Mouse (Mus musculus) adrenal gland, postnatal 36 days (tissue): ENCODE measurements around the gene Dync1i2. TPM values are rescaled to one million over a fixed set of nuclear protein-coding genes. Genes with fewer than 3 reads are reported as not detected.

Source experiments
- DNase-seq, 2 experiments: peaks; one replicate each; pipeline ENCODE4 v3.0.0; 2021; ENCODE audit warnings: mixed read lengths in 1 of 2
- long read RNA-seq, 2 experiments: library from polyadenylated mRNA; stranded (forward); transcript quantifications; one replicate each; pipeline ENCODE4 v2.0.0; 2021; ENCODE audit warnings: borderline sequencing depth in 2 of 2
- total RNA-seq, 2 experiments: library from RNA; stranded (reverse); gene quantifications; 2 replicates each; pipeline ENCODE4 v1.2.3; 2021

The Dync1i2 gene
- total RNA-seq, result 10 to 100 TPM; 89.3 to 97.1 TPM
- long read RNA-seq, experiment 1, transcript Dync1i2-204 (16 exons, 2,466 nt), result minor isoform, 16 of 110 reads
- long read RNA-seq, experiment 1, transcript Dync1i2-201 (16 exons, 2,631 nt), result major isoform, 32 of 110 reads
- long read RNA-seq, experiment 1, partial matches to known transcripts, result 53 of 110 reads
- long read RNA-seq, experiment 1, other reads (novel, unspliced or antisense), result 7 of 110 reads
- long read RNA-seq, experiment 2, transcript Dync1i2-204 (16 exons, 2,466 nt), result minor isoform, 7 of 27 reads
- long read RNA-seq, experiment 2, transcript Dync1i2-201 (16 exons, 2,631 nt), result major isoform, 9 of 27 reads
- long read RNA-seq, experiment 2, partial matches to known transcripts, result 6 of 27 reads
- long read RNA-seq, experiment 2, other reads (novel, unspliced or antisense), result 1 of 27 reads

DNA sequence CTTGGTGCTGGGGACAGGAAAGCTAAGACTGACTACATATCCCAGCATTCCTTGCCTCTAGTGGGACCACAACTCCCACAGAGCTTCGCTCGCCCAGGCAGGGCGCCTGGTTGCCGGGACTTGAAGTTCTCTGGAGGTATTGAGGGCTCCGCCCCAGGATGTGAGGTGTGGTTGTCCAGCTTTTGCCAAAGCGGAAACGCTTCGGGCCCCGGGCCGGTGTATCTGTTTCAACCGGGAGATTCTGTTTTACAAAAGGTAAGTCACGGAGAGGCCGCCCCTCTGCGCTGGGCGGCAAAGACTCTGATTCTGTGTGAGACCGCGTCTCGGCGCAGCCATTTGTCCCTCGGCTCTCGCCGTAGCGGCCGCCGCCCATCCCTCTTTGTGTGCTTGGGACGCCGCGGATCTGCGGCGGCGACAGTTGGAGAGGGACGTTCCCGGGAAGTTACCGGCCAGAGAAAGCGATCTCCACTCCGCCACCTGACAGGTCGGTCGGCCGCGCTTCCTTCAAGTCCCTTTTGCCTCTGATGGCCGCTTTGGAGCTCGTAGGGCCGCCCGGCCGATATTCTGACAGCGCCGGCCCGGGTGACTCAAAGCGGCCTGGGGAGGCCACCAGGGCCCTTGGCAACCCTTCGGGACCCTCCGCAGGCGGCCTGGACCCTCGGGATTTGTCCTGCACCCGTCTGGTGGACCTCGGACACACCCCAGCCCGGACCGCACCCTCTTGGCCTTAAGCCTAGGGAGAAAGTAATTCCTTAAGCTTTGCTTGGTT lies at the start of gene Dync1i2:
Gene Dync1i2 (plus strand): TSS at position 116 of the 769 bp plus-strand sequence.
- DNase-seq, result peak; percentile 92 to 93

DNA sequence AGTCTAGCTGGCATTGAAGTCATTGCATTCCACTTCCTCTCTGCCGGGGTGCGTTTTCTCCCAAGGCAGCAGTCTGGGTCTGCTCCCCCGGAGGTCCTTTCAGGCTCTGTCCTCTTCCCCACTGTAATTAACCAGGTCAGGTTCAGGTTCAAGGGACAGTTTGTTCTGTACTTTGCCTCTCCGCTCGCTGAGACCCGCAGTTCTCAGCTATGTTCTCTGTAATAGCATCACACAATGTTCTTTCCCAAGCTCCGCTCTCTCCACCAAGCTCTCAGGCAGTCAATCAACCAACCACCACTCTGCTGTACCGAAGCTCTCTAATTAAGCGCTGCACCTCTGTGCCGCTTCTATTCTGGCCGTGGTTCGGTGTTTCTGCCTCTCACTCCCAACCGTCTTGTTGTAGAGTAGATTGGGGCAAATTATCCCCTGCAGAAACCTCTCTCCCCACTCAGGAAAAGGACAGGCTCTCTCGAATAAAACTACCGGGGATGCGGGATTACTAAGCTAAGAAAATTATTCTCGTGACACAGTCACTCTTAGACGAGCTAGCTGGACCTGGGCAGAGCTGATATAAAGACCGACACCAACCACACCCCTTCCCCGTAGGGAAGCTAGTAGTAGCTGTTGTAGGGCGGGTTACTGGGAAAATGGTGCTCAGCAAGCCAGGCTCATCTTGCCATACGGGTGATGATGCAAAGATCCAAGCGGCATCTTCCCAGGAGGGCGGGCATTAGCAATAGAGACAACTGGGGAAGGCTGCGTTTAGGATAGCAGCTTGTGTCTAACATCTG lies 48.5 kb upstream of the Dync1i2 start:
- no peak for DNase-seq

DNA sequence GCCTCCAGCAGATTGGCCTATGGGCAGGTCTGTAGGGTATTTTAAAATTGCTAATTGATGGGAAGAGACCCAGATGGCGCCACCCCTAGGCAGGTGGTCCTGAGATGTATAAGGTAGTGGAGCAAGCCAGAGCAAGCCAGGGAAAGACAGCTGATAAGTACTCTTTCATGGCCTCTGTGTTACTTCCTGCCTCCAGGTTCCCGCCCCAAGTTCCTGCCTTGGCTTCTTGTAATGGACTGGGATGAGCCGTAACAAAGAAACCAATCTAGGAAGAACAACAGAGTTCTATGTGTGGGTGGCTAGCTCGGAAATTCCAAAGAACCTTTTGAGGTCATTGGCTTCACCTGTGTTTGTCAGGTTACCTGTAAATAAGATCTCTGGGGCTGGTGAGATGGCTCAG lies 44.3 kb upstream of the Dync1i2 start:
- no peak for DNase-seq

DNA sequence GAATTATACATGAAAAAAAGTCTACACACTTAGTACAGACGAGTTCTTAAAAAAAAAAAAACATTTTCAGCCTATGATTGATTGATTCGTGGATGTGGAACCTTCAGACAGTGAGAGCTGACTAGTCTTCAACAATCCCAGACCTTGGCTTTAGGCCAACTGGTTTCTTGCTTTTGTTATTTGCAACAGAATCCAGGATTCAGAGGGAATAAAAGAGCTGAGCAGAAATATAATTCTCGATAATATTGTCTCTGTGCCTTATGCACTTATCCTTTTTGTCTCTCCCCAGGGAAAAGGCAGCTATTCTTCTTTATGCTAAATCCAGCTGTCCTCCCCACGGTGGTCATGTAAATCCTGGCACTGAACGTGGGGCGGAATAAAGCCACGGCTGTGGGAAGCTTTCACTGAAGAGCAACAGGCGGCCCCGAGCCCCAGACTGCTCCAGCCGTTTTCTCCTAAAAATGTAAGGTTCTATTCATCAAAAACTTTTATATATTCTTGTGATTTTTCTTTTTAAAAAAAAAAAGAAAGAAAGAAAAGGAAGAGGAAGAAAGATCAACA lies 43.0 kb upstream of the Dync1i2 start:
- peak in 1 of 2 experiments; percentile 6 for DNase-seq

DNA sequence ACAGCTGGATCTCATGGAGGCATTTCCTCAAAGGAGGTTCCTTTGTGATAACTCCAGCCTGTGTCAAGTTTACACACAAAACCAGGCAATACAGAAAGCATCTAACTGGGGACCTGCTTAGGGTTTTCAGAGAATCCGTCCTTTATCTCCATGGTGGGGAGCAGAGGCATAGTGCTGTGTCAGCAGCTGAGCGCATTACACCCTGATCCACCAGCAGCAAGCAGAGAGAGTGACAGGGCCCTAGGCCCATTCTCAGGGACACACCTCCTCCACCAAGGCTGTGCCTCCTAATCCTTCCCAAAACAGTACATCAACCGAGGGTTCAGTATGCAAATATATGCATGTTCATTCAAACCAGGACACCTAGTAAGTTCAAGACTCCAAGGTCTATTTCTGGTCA lies 38.5 kb upstream of the Dync1i2 start:
- no peak for DNase-seq

DNA sequence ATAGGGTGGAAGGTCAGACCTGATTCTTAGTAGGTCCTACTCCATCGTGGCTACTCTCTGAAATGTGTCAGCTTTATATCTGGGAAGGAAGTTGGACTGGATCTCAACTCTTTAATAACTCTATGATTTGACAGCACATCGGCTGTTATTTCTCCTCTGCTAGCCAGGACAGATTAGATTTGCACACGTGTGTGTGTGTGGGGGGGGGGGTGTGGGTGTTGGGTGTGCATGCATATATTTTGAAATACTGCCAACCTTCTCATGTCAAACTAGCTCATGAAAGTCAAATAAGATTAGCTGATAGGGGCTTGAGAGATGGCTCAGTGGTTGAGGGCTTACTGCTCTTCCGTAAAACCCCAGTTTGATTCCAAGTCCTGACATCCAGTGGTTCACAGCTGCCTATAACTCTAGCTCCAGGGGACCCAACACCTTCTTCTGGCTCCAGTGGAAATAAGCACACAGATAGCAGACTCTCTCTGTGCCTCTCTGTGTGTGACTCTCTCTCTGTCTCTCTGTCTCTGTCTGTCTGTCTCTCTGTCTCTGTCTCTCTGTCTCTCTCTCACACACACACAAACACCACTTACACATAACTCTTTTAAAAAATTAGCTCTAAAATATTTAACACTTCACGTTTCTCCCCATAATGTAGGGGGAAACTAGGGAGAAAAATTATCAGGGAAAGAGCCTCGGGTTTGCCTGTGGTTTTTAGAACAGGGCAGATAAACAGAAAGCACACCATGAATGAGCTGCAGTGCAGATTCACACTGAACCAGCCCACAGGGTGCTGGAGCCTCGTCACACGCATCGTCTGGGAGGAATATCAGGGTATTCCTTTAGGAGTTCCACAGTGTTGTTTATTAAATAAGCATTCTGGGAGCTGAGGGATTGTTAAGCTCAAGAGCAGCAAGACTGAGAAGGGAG lies 34.9 kb upstream of the Dync1i2 start:
- DNase-seq, result no peak

DNA sequence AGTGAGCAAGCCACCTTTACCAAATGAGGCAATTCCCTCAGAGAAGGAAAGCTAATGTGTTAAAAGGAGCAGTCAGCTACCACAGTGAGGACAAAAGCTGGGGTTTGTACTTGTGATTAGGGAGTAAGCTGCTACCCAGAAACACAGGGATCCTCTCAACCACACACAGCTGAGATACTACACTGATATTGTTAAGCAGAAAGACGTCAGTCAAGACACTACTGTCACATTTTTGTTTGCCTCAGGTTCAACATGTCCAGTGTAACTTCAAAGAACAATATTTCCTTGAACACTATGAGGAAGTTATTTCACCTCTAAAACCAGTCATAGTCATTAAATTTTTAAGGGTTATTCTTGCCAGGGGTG lies 34.3 kb upstream of the Dync1i2 start:
- no peak for DNase-seq

DNA sequence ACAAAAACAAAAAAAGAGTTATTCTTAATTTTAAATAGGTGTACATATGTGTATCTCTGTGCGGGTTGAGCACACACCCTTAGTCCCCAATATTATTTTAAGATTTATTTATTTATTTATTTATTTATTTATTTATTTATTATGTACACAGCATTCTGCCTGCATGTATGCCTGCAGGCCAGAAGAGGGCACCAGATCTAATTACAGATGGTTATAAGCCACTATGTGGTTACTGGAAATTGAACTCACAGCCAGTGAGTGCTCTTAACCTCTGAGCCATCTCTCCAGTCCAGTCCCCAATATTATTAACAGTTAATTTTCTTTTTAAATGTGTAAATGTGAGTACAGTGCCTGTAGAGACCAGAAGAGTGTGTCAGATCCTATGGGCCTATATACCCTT lies 33.7 kb upstream of the Dync1i2 start:
- no peak for DNase-seq

DNA sequence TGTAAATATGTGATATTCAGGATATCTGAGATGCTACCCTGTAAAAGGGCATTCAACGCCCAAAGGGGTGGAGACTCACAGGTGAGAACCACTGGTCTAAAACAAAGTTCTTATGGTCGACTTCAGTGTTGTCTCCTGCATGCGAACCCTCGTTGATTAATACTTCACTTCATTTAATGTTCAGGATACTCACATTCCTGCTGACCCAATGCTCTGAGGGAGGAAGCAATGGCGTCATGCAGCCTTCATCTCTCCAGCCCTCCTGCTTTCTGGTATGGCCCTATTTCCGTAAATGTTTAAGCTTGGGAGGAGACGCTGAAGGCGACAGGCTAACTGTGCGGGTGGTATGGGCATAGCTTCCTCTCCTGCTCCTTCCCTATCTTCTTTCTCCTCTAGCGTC lies 31.8 kb upstream of the Dync1i2 start:
- DNase-seq, result no peak

DNA sequence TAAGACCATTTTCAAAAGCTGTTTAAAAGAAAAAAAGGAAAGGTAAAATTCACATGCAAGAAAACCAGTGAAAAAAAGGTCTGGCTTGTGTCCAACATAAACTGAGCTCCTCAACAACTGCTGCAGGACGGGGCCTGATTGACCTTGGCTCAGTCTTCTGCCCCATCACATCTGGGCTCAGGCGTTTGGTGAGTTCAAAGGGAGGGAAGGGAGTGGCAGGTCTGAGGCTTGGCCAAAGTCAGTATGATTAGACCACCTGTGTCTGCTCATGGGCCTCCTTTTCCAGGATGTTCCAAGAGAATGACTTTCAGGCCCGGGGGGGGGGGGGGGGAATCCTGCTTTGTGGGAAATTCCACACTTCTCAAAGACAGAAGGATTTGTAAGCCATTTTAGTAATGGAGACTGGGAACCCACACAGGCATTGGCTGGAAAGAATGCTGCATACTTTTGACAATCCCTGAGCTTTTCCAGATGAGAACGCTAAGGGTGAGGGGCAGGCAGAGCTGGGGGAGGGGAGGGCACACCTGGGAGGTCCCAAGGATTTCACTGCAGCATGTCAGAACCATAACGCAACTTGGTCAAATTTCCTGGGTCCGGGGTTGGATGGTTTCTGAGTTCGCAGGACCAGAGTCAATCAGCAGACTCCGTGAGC lies 30.8 kb upstream of the Dync1i2 start:
- peak in 1 of 2 experiments; percentile 8 for DNase-seq

DNA sequence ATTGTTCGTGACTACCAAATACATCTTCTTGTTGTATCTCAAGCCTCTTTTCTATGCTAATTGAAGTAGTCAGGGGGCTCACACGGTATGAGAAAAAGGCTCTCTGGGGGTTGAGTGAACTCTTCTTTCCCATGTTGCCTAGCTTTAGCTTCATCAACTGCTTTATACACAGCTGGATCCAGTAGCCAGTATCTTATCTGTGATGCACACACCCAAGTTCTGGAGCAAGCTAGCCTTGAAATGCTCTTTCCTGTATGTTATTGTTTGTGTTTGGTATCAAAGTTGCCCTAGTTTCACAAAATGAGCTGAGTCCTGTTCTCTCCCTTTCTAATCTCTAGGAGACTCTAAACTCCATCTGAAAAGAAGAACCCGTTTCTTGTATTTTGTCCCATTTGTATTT lies 23.6 kb upstream of the Dync1i2 start:
- no peak for DNase-seq

DNA sequence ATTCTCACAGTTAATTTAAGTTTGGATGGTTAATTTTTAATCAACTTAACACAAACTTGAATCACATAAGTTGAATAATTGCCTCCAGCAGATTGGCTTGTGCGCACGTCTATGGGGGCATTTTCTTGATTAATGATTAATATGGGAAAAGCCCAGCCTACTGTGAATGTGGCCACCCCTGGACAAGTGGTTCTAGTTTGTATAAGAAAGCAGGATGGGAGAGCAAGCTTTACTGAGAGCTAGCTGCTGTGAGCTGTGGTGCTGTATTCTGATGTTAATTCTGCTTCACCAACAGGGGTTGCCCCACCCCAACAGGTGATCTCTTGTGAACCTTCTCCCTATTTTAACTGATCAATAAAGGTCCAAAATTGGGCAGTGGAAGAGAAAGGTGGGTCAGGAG lies 22.6 kb upstream of the Dync1i2 start:
- no peak for DNase-seq

DNA sequence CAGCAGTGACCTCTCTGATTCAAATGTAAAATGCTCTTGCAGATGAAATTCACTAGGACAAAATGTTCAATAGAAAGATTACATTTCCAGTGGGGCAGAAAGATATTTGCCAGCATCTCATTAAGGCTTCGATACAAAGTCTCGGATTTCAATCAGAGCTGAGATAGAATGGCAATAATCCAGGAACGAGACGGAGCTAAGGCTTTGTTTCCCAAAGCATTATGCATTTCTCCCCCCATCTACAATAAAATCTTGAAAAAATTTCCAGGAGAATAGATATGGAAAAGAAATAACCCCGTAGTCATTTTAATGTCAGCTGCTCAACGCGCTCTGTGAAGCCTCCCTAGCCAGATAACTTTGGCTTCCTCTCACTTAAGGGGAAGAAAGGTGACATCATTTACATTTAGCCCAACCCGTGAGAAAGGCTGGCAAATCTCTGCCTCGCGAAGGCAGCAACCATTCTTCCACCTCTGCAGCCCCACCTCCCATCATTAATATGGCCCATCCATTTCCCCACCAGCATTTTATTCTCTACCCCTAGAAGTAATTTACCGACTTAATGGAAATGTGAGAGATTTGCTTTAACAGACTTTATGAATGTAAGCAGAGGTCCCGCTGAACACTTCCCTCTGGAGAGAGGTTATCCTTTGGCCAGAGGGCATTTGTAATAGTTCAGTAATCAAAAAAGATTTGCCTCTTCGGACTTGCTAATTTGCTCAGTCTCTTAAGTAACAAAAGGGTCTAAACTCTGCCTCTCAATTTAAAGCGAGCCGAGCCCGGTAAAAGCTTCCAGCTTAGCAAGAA lies 19.9 kb upstream of the Dync1i2 start:
- no peak for DNase-seq

DNA sequence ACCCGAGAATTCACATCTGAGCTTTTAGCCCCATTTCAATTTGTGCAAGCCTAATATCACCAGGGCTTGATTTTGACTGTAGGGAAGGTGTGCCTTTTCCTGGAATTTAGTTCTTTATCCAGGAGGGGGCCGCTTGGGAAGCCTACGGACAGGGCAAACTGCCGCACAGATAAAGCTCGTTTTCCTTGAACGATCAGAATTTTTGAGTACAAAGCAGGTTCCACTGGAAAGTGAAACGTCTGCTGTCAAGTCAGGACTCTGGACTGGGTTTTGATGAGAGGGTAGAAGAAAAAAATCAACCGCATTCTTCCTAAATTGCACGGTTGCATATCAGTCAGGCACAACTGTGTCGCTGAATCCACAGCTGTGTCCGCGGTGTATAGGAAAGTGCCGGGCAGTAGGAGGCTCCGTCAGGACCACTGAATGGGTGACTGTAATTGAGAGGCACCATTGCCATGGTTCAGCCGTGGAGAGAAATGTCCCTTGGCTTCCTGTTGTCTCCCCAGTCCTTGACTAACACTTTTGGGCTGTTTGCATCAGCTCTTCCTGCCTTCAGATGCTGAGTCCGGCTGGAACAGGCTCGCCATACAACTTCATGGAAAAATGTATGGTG lies 19.2 kb upstream of the Dync1i2 start:
- no peak for DNase-seq

DNA sequence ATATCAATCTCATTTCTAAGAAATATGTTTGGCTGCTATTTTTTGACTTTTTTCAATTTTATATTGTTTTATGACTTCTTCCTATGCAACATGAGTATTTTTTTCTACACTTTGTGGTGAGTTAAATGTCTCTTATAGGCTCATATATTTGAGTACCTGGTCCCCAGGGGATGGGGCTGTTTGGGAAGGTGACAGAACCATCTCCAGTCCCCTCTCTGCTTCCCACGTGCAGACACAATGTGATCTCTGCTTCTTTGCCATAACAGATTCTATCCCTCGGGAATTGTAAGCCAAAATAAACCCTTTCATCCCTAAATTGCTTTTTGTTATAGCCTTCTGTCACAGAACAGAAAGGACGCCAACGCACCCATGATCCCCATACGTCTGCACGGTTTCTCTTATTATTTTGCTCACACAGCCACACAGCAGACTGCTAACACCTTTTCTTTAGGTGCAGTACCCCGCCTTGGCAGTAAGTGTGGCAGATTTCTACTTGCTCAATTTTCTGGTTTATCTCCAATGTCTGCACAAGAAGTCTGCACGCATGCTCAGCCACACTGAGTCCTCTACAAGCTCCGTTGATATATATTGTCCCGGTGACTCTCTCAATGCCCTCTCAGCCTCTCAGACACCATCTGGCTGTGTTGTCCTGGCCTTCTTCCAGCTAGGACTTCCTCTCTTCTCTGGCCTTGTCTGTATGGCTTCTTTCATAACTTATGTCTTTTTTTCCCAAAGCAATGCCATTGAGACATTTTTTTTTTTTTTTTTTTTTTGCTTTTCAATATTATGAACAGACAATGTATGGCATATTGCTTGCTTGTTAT lies 17.2 kb upstream of the Dync1i2 start:
- DNase-seq, result no peak

DNA sequence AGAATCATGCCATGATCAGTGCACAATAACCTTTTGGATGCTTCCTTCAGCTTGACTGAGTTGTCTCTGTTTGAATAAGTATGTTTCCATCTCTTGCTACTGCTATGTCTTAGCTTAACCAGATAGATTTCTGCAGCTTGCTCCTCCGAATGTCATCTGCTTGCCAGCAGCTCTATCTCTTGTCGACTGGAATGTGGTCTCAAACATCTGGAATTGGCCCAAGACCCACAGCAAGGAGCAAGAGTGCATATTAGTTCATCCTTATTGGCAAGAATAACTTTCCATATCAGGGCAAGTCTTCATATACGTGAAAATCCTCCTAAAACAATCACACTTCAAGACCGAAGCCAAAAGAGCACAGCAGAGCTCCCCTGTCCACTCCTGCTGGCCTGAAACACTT lies 14.6 kb upstream of the Dync1i2 start:
- no peak for DNase-seq

DNA sequence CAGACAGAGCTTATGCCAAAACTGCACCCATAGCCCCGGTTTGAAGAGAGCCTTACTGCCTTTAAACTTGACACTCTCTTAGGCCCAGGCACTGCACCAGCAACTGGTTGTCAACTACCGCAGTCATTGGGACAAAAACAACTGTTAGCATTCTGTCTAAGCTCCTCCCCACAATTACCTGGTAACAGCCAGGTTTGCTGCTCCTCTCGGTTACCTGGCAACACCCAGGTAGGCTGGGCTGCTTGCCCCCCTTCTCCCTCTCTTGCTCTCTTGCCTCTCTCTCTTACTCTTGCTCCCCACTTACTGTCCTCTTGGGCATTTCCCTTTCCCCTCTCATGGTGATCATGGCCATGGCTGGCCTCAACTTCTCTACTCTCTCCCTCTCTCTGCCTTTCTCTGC lies 12.6 kb upstream of the Dync1i2 start:
- DNase-seq, result no peak

DNA sequence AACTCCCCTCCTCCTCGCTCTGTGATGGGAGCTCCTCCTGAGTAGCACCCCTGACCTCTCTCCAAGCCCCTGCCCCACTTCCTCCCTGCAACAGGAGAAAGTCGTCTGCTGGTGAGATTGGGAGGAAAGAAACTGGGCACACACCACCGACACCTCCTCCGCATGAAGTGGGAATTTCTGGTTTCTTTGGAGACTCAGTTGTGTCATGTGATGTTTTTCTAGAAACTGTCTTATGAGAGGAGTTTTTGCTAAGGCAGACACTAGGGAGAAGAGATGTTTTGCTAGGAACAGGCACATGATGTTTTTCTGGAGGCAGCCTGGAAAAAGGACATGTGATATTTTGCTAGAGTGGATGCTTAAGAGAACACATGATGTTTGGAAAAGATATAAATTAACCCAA lies 11.0 kb upstream of the Dync1i2 start:
- DNase-seq, result no peak

DNA sequence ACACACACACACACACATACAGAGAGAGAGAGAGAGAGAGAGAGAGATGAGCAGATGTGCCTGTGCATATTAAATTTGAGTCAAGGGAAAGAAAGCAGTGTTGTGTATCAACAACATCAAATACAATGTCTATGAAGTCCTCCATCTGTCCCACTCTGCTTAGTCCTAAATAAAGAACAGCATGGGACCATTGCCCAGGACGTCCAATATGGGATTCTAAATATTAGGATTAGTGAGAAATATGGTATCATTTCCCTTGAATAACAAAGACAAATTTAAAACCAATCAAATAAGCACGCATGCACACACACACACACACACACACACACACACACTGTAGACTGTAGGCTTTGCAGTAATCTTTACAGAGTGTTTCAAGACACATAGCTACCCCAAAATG lies 9.6 kb upstream of the Dync1i2 start:
- no peak for DNase-seq
